Mouse (Mus musculus) adrenal gland, postnatal 36 days (tissue): ENCODE data around the gene Tomm40l. TPM values are rescaled to one million over a fixed set of nuclear protein-coding genes. Genes with fewer than 3 reads are reported as not detected.
"Not testable (repeated sequence)": the region's sequence is repeated elsewhere in the genome, so short reads cannot be mapped to it uniquely, and the experiment has no call there.

Experiments used
- DNase-seq, 2 experiments: peaks; one replicate each; pipeline ENCODE4 v3.0.0; 2021; ENCODE audit warnings: mixed read lengths in 1 of 2
- total RNA-seq, 2 experiments: library from RNA; stranded (reverse); gene quantifications; 2 replicates each; pipeline ENCODE4 v1.2.3; 2021

Tomm40l gene
- total RNA-seq, 2 experiments from 2014 or later = 51.4 to 65.3 TPM

GRCm38 (mm10) chr1:171250680-171251593, 28.6 kb upstream of the Tomm40l start, which contains the start of gene Ndufs2:
Ndufs2 (minus strand) TSS chr1:171251388.
- DNase-seq = no peak

GRCm38 (mm10) chr1:171249913-171250600, 27.7 kb upstream of the Tomm40l start, which contains the start of gene Adamts4:
Adamts4 (plus strand) TSS chr1:171250421.
- DNase-seq = peak in 1 of 2 experiments; percentile 27

GRCm38 (mm10) chr1:171248386-171249226, 26.3 kb upstream of the Tomm40l start:
- DNase-seq = no peak

GRCm38 (mm10) chr1:171247916-171248315, 25.6 kb upstream of the Tomm40l start:
- DNase-seq = no peak

GRCm38 (mm10) chr1:171247453-171247841, 25.1 kb upstream of the Tomm40l start:
- DNase-seq = peak in 1 of 2 experiments; percentile 34

- peak; percentile 97 to 99 for DNase-seq
Observed at GRCm38 (mm10) chr1:171246709-171247452, 24.6 kb upstream of the Tomm40l start.

- DNase-seq = no peak
Observed at GRCm38 (mm10) chr1:171245353-171245752, 23.0 kb upstream of the Tomm40l start.

GRCm38 (mm10) chr1:171241952-171242351, 19.6 kb upstream of the Tomm40l start:
- not testable (repeated sequence) for DNase-seq

- peak; percentile 46 to 64 for DNase-seq
Observed at GRCm38 (mm10) chr1:171240911-171241310, 18.6 kb upstream of the Tomm40l start.

GRCm38 (mm10) chr1:171239992-171240744, 17.9 kb upstream of the Tomm40l start:
- DNase-seq = peak; percentile 74

GRCm38 (mm10) chr1:171238463-171238862, 16.1 kb upstream of the Tomm40l start:
- peak; percentile 80 to 85 for DNase-seq

GRCm38 (mm10) chr1:171237438-171237837, 15.1 kb upstream of the Tomm40l start:
- DNase-seq = no peak

GRCm38 (mm10) chr1:171235791-171236190, 13.5 kb upstream of the Tomm40l start:
- DNase-seq = no peak

- DNase-seq = no peak
Observed at GRCm38 (mm10) chr1:171234538-171234937, 12.2 kb upstream of the Tomm40l start.

GRCm38 (mm10) chr1:171234126-171234525, 11.8 kb upstream of the Tomm40l start, which contains the start of gene Fcer1g:
Fcer1g (minus strand) TSS chr1:171234365.
- DNase-seq = no peak

- DNase-seq = peak in 1 of 2 experiments; percentile 38
Observed at GRCm38 (mm10) chr1:171232800-171233730, 10.8 kb upstream of the Tomm40l start.

GRCm38 (mm10) chr1:171232348-171232747, 10.0 kb upstream of the Tomm40l start:
- DNase-seq = no peak

GRCm38 (mm10) chr1:171231844-171232243, 9.5 kb upstream of the Tomm40l start:
- no peak for DNase-seq

GRCm38 (mm10) chr1:171230215-171230614, 7.9 kb upstream of the Tomm40l start:
- no peak for DNase-seq
